Mouse (Mus musculus) megakaryocyte, embryonic 14.5 days (primary cell): ENCODE measurements around the gene Fndc8. TPM values are rescaled to one million over a fixed set of nuclear protein-coding genes. Genes with fewer than 3 reads are reported as not detected.

Experiments used
- H3K27me3 ChIP-seq: replicated peaks from 2 replicates; pipeline ENCODE3; 2012; ENCODE audit warnings: inconsistent platforms
- H3K36me3 ChIP-seq: replicated peaks from 2 replicates; pipeline ENCODE3; 2012; ENCODE audit warnings: low read length, inconsistent platforms, mixed read lengths
- H3K4me1 ChIP-seq: 2 replicates; pipeline ENCODE4 v1.6.1; 2012; ENCODE audit warnings: inconsistent platforms
- H3K4me3 ChIP-seq: replicated peaks from 2 replicates; pipeline ENCODE3; 2012; ENCODE audit warnings: moderate library complexity, mild to moderate bottlenecking, inconsistent platforms
- H3K9me3 ChIP-seq: 2 replicates; pipeline ENCODE4 v1.6.1; 2012; ENCODE audit warnings: inconsistent platforms
- FLI1 ChIP-seq: IDR thresholded peaks from 2 replicates; pipeline ENCODE4 v1.6.1; 2012; ENCODE audit warnings: low read length, inconsistent platforms, mixed read lengths
- GATA1 ChIP-seq: IDR thresholded peaks from 3 replicates; pipeline ENCODE4 v1.6.1; 2012; ENCODE audit warnings: mixed read lengths, low read length, inconsistent platforms, borderline replicate concordance
- polyA plus RNA-seq: library from polyadenylated mRNA; stranded (reverse); fragments of >175 nt; gene quantifications from 2 replicates; pipeline ENCODE4 v1.2.3, GENCODE M21; 2012; ENCODE audit warnings: low replicate concordance; ENCODE audit not compliant: insufficient read depth

Gene Fndc8
- polyA plus RNA-seq, 1 experiment = not detected

GRCm38 (mm10) chr11:82867956-82868355 is 24.0 kb upstream of the Fndc8 start:
- Histone ChIP-seq H3K36me3 (peaks cover 31% of the 10 kb centered on the region), H3K4me3 (peak overlapping the region; percentile 84), H3K4me1 (peaks cover 60% of the 10 kb centered on the region), H3K9me3 (no peaks in the 10 kb centered on the region), H3K27me3 (no peaks in the 10 kb centered on the region)
- TF ChIP-seq FLI1 (no peak), GATA1 (no peak)

GRCm38 (mm10) chr11:82869506-82870172 is 22.3 kb upstream of the Fndc8 start:
- H3K4me1 ChIP-seq = peaks cover 47% of the 10 kb centered on the region
- no peaks in the 10 kb centered on the region for H3K27me3 ChIP-seq
- H3K36me3 ChIP-seq = peaks cover 30% of the 10 kb centered on the region
- no peak for TF ChIP-seq GATA1
- no peak; the same call in 1 of the 2 replicates for TF ChIP-seq FLI1
- H3K9me3 ChIP-seq = peaks cover 3% of the 10 kb centered on the region; the same call in 1 of the 2 replicates
- peak overlapping the region; percentile 95 for H3K4me3 ChIP-seq

- no peaks in the 10 kb centered on the region for H3K27me3 ChIP-seq
- H3K36me3 ChIP-seq = peaks cover 27% of the 10 kb centered on the region
- peak overlapping the region; percentile 95 for H3K4me3 ChIP-seq
- no peak for TF ChIP-seq FLI1
- no peak; the same call in 2 of the 3 replicates for TF ChIP-seq GATA1
- peaks cover 3% of the 10 kb centered on the region; the same call in 1 of the 2 replicates for H3K9me3 ChIP-seq
- H3K4me1 ChIP-seq = peaks cover 49% of the 10 kb centered on the region
Measured at GRCm38 (mm10) chr11:82870173-82871030, 21.5 kb upstream of the Fndc8 start.

GRCm38 (mm10) chr11:82871031-82871446 is 20.9 kb upstream of the Fndc8 start, which contains the start of gene Rffl:
Gene Rffl (minus strand): TSS chr11:82871210.
- Histone ChIP-seq H3K27me3 (no peaks in the 10 kb centered on the region), H3K9me3 (peaks cover 3% of the 10 kb centered on the region; the same call in 1 of the 2 replicates), H3K36me3 (peaks cover 29% of the 10 kb centered on the region), H3K4me3 (peak within 1 kb of the TSS; percentile 95), H3K4me1 (peaks cover 51% of the 10 kb centered on the region)
- TF ChIP-seq GATA1 (no peak), FLI1 (no peak)

- peaks cover 52% of the 10 kb centered on the region for H3K36me3 ChIP-seq
- H3K4me3 ChIP-seq = peak overlapping the region; percentile 18
- no peak for TF ChIP-seq GATA1
- no peak for TF ChIP-seq FLI1
- H3K27me3 ChIP-seq = no peaks in the 10 kb centered on the region
- peaks cover 21% of the 10 kb centered on the region for H3K4me1 ChIP-seq
- peaks cover 3% of the 10 kb centered on the region; the same call in 1 of the 2 replicates for H3K9me3 ChIP-seq
Measured at GRCm38 (mm10) chr11:82874924-82875323, 17.0 kb upstream of the Fndc8 start.

- TF ChIP-seq GATA1 = no peak
- H3K4me3 ChIP-seq = no peak overlapping the region
- H3K4me1 ChIP-seq = peaks cover 21% of the 10 kb centered on the region
- peaks cover 54% of the 10 kb centered on the region for H3K36me3 ChIP-seq
- no peaks in the 10 kb centered on the region for H3K27me3 ChIP-seq
- peaks cover 3% of the 10 kb centered on the region; the same call in 1 of the 2 replicates for H3K9me3 ChIP-seq
Measured at GRCm38 (mm10) chr11:82875631-82876030, 16.3 kb upstream of the Fndc8 start.

GRCm38 (mm10) chr11:82877726-82878344 is 14.1 kb upstream of the Fndc8 start:
- Histone ChIP-seq H3K36me3 (peaks cover 70% of the 10 kb centered on the region), H3K9me3 (peaks cover 3% of the 10 kb centered on the region; the same call in 1 of the 2 replicates), H3K4me3 (no peak overlapping the region), H3K4me1 (peaks cover 16% of the 10 kb centered on the region), H3K27me3 (no peaks in the 10 kb centered on the region)
- no peak for TF ChIP-seq FLI1
- no peak for TF ChIP-seq GATA1

- peaks cover 15% of the 10 kb centered on the region for H3K4me1 ChIP-seq
- no peaks in the 10 kb centered on the region for H3K9me3 ChIP-seq
- no peak for TF ChIP-seq FLI1
- TF ChIP-seq GATA1 = no peak
- peaks cover 71% of the 10 kb centered on the region for H3K36me3 ChIP-seq
- no peak overlapping the region for H3K4me3 ChIP-seq
- H3K27me3 ChIP-seq = no peaks in the 10 kb centered on the region
Measured at GRCm38 (mm10) chr11:82883180-82883579, 8.7 kb upstream of the Fndc8 start.

- H3K4me3 ChIP-seq = no peak overlapping the region
- no peaks in the 10 kb centered on the region for H3K9me3 ChIP-seq
- H3K4me1 ChIP-seq = peaks cover 40% of the 10 kb centered on the region
- TF ChIP-seq FLI1 (no peak), GATA1 (no peak)
- H3K27me3 ChIP-seq = peaks cover 2% of the 10 kb centered on the region
- peaks cover 46% of the 10 kb centered on the region for H3K36me3 ChIP-seq
Measured at GRCm38 (mm10) chr11:82886559-82886958, 5.4 kb upstream of the Fndc8 start.

GRCm38 (mm10) chr11:82888491-82888946 is 3.4 kb upstream of the Fndc8 start:
- peaks cover 53% of the 10 kb centered on the region for H3K4me1 ChIP-seq
- H3K36me3 ChIP-seq = peaks cover 26% of the 10 kb centered on the region
- no peaks in the 10 kb centered on the region for H3K9me3 ChIP-seq
- H3K4me3 ChIP-seq = no peak overlapping the region
- peaks cover 11% of the 10 kb centered on the region for H3K27me3 ChIP-seq
- TF ChIP-seq GATA1 (no peak), FLI1 (no peak)
